ENCODE assay signal across 1 mouse cellular context in the genomic region with DNA sequence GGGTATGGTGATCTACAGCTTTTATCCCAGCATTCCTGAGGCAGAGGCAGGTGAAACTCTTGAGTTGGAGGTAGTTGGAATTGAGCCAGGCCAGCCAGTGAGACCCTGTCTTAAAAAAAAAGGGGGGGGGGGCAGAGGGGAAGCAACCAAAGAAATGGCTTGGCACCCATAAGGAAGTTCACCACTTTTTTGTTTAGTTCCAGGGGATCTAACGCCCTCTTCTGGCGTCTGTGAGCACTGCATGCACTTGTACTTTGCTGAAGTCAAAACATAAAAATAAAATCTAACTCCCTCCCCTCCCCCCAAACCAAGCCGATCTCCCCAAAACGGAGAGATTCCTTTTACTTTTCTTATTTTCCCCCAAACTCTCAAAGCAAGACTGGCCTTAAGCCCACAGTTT.
A peak's percentile ranks its signal among the peaks of the same experiment; 100 is the strongest.
TF ChIP-seq lines count a peak whose summit lies in the region.

No protein-coding gene starts in this region.

TF ChIP-seq in MEL, 35 proteins besides CTCF, POLR2A, EP300 and RAD21 (continued from another document):
- TF ChIP-seq BHLHE40 (IDR thresholded peaks at IDR 0.05; ENCODE audit: borderline replicate concordance, low read depth, low read length) (no peak), CHD2 (IDR thresholded peaks at IDR 0.05; ENCODE audit: low read length) (0 out of 2 replicates have a peak, but pooled peaks have one; percentile 28), MEF2A (IDR thresholded peaks at IDR 0.05; ENCODE audit: extremely low read depth, insufficient replicate concordance, low read depth, low read length, poor library complexity, severe bottlenecking) (no peak), UBTF (IDR thresholded peaks at IDR 0.05; ENCODE audit: borderline replicate concordance, insufficient read depth, low read depth, low read length) (no peak), KAT2A (conservative IDR thresholded peaks at IDR 0.05; ENCODE audit: low read depth, low read length) (no peak), USF1 (IDR thresholded peaks at IDR 0.05; ENCODE audit: low read depth, low read length) (no peak)
